Mouse (Mus musculus): Measurements from ENCODE around the gene Ppp2r1a. TPM values are rescaled to one million over a fixed set of nuclear protein-coding genes. Genes with fewer than 3 reads are reported as not detected.

Ppp2r1a gene
- polyA plus RNA-seq (2015; fragmentation: Nextera tagmentation; extraction: Ambion mirVana) = 167 and 189 TPM in 2 replicates

GRCm38 (mm10) chr17:20944985-20945891 is at the start of gene Ppp2r1a:
Gene Ppp2r1a (plus strand): TSS chr17:20945311.

GRCm38 (mm10) chr17:20904991-20905390 is 40.1 kb upstream of the Ppp2r1a start, which contains the start of gene Vmn1r231:
Gene Vmn1r231 (minus strand): TSS chr17:20905091.

DNA sequence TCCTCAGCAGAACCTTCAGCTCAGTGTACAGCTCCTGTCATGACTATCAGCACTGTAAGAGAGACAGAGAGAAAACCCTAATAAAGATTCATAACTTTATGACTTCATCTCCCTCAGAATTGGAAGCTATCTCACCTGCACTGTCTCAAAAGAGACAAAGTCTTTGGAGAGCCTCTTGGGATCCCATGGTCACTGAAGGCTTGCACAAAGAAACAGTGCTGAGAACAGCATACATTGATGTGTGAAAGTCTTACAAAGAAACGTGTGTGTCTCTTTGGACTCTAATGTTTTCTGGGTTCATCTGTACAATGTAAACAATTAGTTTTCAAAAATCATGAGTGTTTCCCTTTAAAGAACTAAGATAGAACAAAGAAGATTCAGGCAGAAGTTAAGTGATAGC is 25.5 kb upstream of the Ppp2r1a start, which contains the start of gene Vmn1r232:
TSS of gene Vmn1r232 (minus strand) at position 101 of the 400 bp plus-strand sequence.

GRCm38 (mm10) chr17:20996364-20996763 is 51.3 kb downstream of the Ppp2r1a start, which contains the start of gene Vmn1r233:
Gene Vmn1r233 (minus strand): TSS chr17:20996464.

DNA sequence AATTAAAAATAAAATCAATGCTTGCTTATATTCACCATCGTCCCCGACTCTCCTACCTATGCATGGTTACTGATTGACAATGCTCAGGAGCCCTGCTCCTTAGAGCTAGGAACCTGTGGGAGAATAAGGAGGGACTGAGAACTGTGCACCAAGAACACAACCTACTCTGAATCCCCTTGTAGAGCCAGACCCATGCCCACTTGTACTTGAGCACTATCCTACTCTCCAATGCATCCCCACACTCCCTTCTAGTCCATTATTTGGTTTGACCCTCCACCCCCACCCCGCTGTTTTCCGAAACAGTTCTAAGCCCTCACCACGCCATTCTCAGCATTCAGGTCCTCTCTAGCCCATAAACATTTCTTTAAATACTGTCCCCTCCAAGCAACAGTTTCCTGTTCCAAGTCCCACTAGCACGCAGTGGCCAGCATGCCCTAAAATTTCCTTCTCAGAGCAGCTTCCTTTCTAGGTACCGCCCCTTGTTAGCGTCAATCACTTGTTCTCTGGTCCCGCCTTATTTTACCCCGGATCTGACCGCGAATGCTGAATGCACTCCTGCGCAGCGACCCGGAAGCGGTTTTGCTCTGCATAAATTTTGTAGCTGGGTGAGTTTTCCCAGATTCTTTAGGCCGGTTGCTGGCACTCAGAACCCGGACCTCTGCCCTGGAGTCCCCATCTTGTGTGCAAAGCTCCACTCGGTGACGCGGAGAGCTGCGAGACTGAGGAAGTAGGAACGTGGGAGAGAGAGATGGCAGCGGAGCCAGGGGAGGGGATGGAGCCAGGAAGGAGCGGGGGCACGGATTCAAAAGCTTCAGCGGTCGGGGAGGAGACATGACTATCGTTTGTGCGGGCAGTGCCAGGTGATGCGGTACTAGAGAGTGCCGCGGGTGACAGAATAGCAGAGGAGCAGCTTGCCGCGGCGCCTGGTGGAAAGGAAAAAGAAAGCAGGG is 63.5 kb downstream of the Ppp2r1a start, which contains the start of gene Zfp160:
TSS of gene Zfp160 (plus strand) at position 522 of the 950 bp plus-strand sequence.

Other genes with a start within 250 kb of the Ppp2r1a start
- not detected in 2 replicates for gene Vmn1r227, start 215.5 kb upstream of the Ppp2r1a start, polyA plus RNA-seq (2015; fragmentation: Nextera tagmentation; extraction: Ambion mirVana)
- gene Vmn1r228, start 159.2 kb upstream of the Ppp2r1a start, polyA plus RNA-seq (2015; fragmentation: Nextera tagmentation; extraction: Ambion mirVana) = not detected in 2 replicates
- gene Vmn1r229, start 133.8 kb upstream of the Ppp2r1a start, polyA plus RNA-seq (2015; fragmentation: Nextera tagmentation; extraction: Ambion mirVana) = not detected in 2 replicates
- not detected in 2 replicates for gene Vmn1r230, start 104.9 kb upstream of the Ppp2r1a start, polyA plus RNA-seq (2015; fragmentation: Nextera tagmentation; extraction: Ambion mirVana)
- not detected in 2 replicates for gene Vmn1r231, start 40.2 kb upstream of the Ppp2r1a start, polyA plus RNA-seq (2015; fragmentation: Nextera tagmentation; extraction: Ambion mirVana)
- not detected in 2 replicates for gene Vmn1r232, start 25.6 kb upstream of the Ppp2r1a start, polyA plus RNA-seq (2015; fragmentation: Nextera tagmentation; extraction: Ambion mirVana)
- gene Vmn1r233, start 51.2 kb downstream of the Ppp2r1a start, polyA plus RNA-seq (2015; fragmentation: Nextera tagmentation; extraction: Ambion mirVana) = not detected in 2 replicates
- 5.3 and 6.6 TPM in 2 replicates for gene Zfp160, start 63.6 kb downstream of the Ppp2r1a start, polyA plus RNA-seq (2015; fragmentation: Nextera tagmentation; extraction: Ambion mirVana)

Measured in skeletal muscle tissue, postnatal 0 days (tissue).